Mouse (Mus musculus): ENCODE data around the gene Fam3b. TPM values are rescaled to one million over a fixed set of nuclear protein-coding genes. Genes with fewer than 3 reads are reported as not detected.

Fam3b gene
- not detected for total RNA-seq (2023)

GRCm38 (mm10) chr16:97514099-97514940 is at the start of gene Fam3b:
Fam3b (minus strand) TSS chr16:97514816.

DNA sequence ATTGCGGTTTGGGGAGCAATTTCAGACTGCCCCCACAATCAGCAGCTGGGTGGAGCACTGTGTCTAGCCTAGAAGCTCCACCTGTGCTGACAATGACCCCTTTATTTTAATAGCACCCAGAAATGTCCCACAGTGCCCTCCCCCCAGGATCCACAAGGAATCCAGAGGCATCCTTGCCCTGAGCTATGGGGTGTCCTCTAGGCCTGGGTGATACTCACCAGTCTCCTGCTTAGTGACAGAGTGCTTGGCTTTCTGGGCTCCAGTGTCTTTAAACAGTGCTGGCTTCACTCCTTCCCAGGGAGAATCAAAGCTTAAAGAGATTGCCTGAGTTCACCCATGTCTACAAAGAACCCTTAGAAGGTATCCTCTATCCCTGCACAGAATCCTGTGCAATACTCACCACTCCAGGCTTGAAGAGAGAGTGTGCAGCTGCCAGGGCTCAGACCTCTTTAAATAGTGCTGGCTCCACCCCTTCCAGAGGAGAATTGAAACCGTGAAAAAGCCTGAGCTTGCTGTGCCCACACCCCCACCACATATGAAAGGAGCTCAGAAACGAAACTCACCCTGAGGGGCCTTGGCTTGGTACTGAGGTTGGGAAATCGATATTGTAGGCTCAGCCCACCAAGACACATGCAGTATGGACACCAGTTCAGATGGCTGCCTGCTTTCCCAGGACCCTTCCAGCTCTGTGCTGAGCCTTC is 52.0 kb downstream of the Fam3b start, which contains the start of gene Mx1:
Mx1 (minus strand) TSS at position 427 of the 701 bp plus-strand sequence.

Other genes with a start within 250 kb of the Fam3b start
- not detected for gene Bace2, start 158.1 kb downstream of the Fam3b start, total RNA-seq (2023)
- 10 to 100 TPM; 24.3 to 51.6 TPM for gene Mx1, start 51.9 kb downstream of the Fam3b start, total RNA-seq (2023)
- gene Tmprss2, start 96.4 kb upstream of the Fam3b start, total RNA-seq (2023), result not detected
- gene Ripk4, start 249.0 kb upstream of the Fam3b start, total RNA-seq (2023), result under 1 TPM in 1 of 2 experiments, not detected in 1; 0.15 TPM

All from B cell, adult 67 days (primary cell).